Mouse (Mus musculus) lung, adult 2 months (tissue): ENCODE measurements around the gene Gm9945.

Experiments
- CTCF ChIP-seq: fragments of 200-500 bp; IDR thresholded peaks from 2 replicates; pipeline ENCODE4 v1.5.1; 2011; ENCODE audit warnings: mild to moderate bottlenecking, low read length, control low read depth; ENCODE audit not compliant: insufficient read depth
- POLR2A ChIP-seq: fragments of 200-500 bp; IDR thresholded peaks from 2 replicates; pipeline ENCODE4 v1.6.1; 2011; ENCODE audit warnings: low read depth, mild to moderate bottlenecking, control low read depth, low read length, borderline replicate concordance; ENCODE audit errors: extremely low read depth

GRCm38 (mm10) chr11:53523545-53524405, 43.8 kb downstream of the Gm9945 start:
- TF ChIP-seq CTCF = no peak
- no peak for TF ChIP-seq POLR2A
